In genomic region chr8:92133484-92134406, GRCm38 (mm10) we compare ENCODE assay signal across 7 mouse cellular contexts.
DNase-seq lines count a peak whose midpoint lies in the region; ATAC-seq lines count a peak whose summit lies in the region.

No protein-coding gene starts in this region.

- H3K27ac ChIP-seq in embryonic facial prominence, embryonic 12.5 days, result peak overlapping the region; percentile 59; the same call in 1 of the 2 replicates

- 8% methylated on average over 24 of the region's 24 CpGs for WGBS in embryonic facial prominence, embryonic 12.5 days

- DNase-seq in brain, embryonic 18.5 days (ENCODE audit: low read depth, low spot score), result peak; percentile 36
- peak; percentile 27 to 48 for DNase-seq in layer of hippocampus, adult 18-20 months (ENCODE audit: low spot score in 2 of 2)
- peak; percentile 76 for DNase-seq in neural tube, embryonic 10.5 days (ENCODE audit: extremely low spot score, low spot score)
- no peak for DNase-seq in natural killer cell, adult 2 months (ENCODE audit: low spot score in 2 of 2)
- DNase-seq in urinary bladder, postnatal 4 days (ENCODE audit: low spot score in 2 of 2), result no peak
- DNase-seq in spleen, adult 12 weeks (ENCODE audit: low spot score), result no peak

- H3K36me3 ChIP-seq in embryonic facial prominence, embryonic 12.5 days, result no peaks in the 10 kb centered on the region

- no peaks in the 10 kb centered on the region for H3K9me3 ChIP-seq in embryonic facial prominence, embryonic 12.5 days

- ATAC-seq in embryonic facial prominence, embryonic 12.5 days (ENCODE audit: insufficient number of reproducible peaks, insufficient read depth, low FRiP score, low TSS enrichment), result no peak; the same call in 1 of the 2 replicates

- no peak overlapping the region for H3K4me3 ChIP-seq in embryonic facial prominence, embryonic 12.5 days

- 0 out of 2 replicates have a peak overlapping the region, but pooled peaks have one; percentile 20 for H3K4me2 ChIP-seq in embryonic facial prominence, embryonic 12.5 days (replicated peaks)

- no peak overlapping the region for H3K9ac ChIP-seq in embryonic facial prominence, embryonic 12.5 days

- H3K4me1 ChIP-seq in embryonic facial prominence, embryonic 12.5 days, result peaks cover 10% of the 10 kb centered on the region

- no peaks in the 10 kb centered on the region for H3K27me3 ChIP-seq in embryonic facial prominence, embryonic 12.5 days

Comparison
In these comparisons a context has a peak if more than half of its experiments do, and no peak if none do; other contexts are left out.
1. DNase-seq: peak in brain, embryonic 18.5 days (single experiment), layer of hippocampus, adult 18-20 months (2 of 2) and neural tube, embryonic 10.5 days (single experiment); none in natural killer cell, adult 2 months (0 of 2), urinary bladder, postnatal 4 days (0 of 2) and spleen, adult 12 weeks (single experiment).